Mouse (Mus musculus): Measurements from ENCODE around the gene Sertad1. TPM values are rescaled to one million over a fixed set of nuclear protein-coding genes. Genes with fewer than 3 reads are reported as not detected.
A peak's percentile ranks its signal among the peaks of the same experiment; 100 is the strongest.

Gene Sertad1
- total and polyA plus RNA-seq, 2 experiments from 2014 or later: 7.7 to 9.4 TPM

DNA sequence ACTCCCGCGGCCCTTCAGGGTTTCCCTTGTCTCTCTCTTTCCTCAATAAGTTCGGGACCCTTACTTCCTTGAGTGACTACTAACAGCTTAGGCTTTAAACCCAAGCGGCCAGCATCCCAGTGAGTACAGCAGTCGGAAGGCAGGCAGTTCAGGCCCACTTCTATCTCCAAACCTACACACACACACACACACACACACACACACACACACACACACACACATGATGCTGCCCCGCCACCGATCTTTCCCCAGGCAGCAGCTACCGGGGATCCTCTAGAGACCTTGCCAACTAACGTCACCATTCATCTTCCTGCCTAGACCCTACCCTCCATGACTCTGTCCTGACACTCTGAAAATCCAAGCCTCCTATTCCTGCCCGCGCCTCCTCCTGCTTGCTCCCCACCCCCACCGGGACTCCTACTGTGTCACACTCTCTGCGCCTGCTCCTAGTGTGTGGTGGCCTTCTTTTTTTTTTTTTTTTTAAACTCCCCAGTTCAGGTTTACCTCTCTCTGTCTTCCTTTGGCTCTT lies 1.1 kb downstream of the Sertad1 start:
- peak overlapping the region; percentile 55 for H3K4me2 ChIP-seq (ENCODE audit: low read depth, low read length)
- 4% methylated on average over 13 of the region's 13 CpGs for WGBS
- H3K9me3 ChIP-seq (ENCODE audit: low read length): no peaks in the 10 kb centered on the region
- H3K27me3 ChIP-seq (ENCODE audit: insufficient read depth, low read length): no peaks in the 10 kb centered on the region
- H3K4me3 ChIP-seq (ENCODE audit: low read length): peak overlapping the region; percentile 78
- peak overlapping the region; percentile 89 for H3K9ac ChIP-seq (replicated peaks; ENCODE audit: low read length)
- peak overlapping the region; percentile 93 for H3K27ac ChIP-seq
- no peaks in the 10 kb centered on the region for H3K36me3 ChIP-seq (ENCODE audit: insufficient read depth, low read length)
- ATAC-seq (no peak), DNase-seq (ENCODE audit: low spot score) (no peak)
- no peak for TF ChIP-seq CTCF (IDR thresholded peaks at IDR 0.05; ENCODE audit: low read depth)
- H3K4me1 ChIP-seq (ENCODE audit: insufficient read depth, low read length): no peaks in the 10 kb centered on the region; the same call in 1 of the 2 replicates

DNA sequence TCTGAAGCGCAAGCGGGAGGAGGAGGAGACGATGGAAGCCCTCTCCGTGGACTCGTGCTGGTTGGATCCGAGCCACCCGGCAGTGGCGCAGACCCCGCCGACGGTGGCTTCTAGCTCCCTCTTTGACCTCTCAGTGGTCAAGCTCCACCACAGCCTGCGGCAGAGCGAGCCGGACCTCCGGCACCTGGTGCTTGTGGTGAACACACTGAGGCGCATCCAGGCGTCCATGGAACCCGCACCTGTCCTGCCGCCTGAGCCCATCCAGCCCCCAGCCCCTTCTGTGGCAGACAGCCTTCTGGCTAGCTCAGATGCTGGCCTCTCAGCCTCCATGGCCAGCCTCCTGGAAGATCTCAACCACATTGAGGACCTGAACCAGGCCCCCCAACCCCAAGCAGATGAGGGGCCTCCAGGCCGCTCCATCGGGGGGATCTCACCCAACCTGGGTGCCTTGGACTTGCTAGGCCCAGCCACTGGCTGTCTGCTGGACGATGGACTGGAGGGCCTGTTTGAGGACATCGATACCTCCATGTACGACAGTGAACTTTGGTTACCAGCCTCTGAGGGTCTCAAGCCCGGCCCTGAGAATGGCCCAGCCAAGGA lies 2.7 kb downstream of the Sertad1 start:
- Histone ChIP-seq H3K4me3 (ENCODE audit: low read length) (no peak overlapping the region), H3K9ac (replicated peaks; ENCODE audit: low read length) (no peak overlapping the region), H3K27me3 (ENCODE audit: insufficient read depth, low read length) (no peaks in the 10 kb centered on the region), H3K27ac (no peak overlapping the region), H3K4me1 (ENCODE audit: insufficient read depth, low read length) (no peaks in the 10 kb centered on the region; the same call in 1 of the 2 replicates), H3K36me3 (ENCODE audit: insufficient read depth, low read length) (no peaks in the 10 kb centered on the region), H3K9me3 (ENCODE audit: low read length) (no peaks in the 10 kb centered on the region), H3K4me2 (ENCODE audit: low read depth, low read length) (no peak overlapping the region)
- WGBS: 88% methylated on average over 25 of the region's 25 CpGs
- ATAC-seq: no peak
- no peak for DNase-seq (ENCODE audit: low spot score)
- TF ChIP-seq CTCF (IDR thresholded peaks at IDR 0.05; ENCODE audit: low read depth): no peak

DNA sequence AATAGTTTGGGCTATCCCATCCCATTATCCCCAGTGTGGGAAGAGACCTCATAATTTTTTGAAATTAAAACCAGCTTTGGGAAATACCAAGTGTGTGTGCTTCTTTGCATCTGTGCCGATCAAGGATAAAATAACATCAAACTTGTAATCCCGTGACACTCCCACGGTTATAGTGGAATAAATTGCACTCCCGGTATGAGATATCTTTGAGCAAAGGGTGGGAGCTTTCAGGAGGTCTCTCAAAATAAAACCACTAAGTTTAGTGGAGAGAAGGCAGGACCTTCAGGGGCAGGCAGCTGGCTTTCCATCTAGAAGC lies 3.5 kb downstream of the Sertad1 start:
- 51% methylated on average over 4 of the region's 4 CpGs for WGBS
- Histone ChIP-seq H3K36me3 (ENCODE audit: insufficient read depth, low read length) (no peaks in the 10 kb centered on the region), H3K9ac (replicated peaks; ENCODE audit: low read length) (peak overlapping the region; percentile 30; the same call in 1 of the 2 replicates), H3K4me3 (ENCODE audit: low read length) (peak overlapping the region; percentile 23), H3K27ac (peak overlapping the region; percentile 42), H3K9me3 (ENCODE audit: low read length) (no peaks in the 10 kb centered on the region), H3K4me1 (ENCODE audit: insufficient read depth, low read length) (no peaks in the 10 kb centered on the region; the same call in 1 of the 2 replicates), H3K27me3 (ENCODE audit: insufficient read depth, low read length) (no peaks in the 10 kb centered on the region), H3K4me2 (ENCODE audit: low read depth, low read length) (peak overlapping the region; percentile 51)
- TF ChIP-seq CTCF (IDR thresholded peaks at IDR 0.05; ENCODE audit: low read depth): no peak
- no peak for ATAC-seq
- no peak for DNase-seq (ENCODE audit: low spot score)

DNA sequence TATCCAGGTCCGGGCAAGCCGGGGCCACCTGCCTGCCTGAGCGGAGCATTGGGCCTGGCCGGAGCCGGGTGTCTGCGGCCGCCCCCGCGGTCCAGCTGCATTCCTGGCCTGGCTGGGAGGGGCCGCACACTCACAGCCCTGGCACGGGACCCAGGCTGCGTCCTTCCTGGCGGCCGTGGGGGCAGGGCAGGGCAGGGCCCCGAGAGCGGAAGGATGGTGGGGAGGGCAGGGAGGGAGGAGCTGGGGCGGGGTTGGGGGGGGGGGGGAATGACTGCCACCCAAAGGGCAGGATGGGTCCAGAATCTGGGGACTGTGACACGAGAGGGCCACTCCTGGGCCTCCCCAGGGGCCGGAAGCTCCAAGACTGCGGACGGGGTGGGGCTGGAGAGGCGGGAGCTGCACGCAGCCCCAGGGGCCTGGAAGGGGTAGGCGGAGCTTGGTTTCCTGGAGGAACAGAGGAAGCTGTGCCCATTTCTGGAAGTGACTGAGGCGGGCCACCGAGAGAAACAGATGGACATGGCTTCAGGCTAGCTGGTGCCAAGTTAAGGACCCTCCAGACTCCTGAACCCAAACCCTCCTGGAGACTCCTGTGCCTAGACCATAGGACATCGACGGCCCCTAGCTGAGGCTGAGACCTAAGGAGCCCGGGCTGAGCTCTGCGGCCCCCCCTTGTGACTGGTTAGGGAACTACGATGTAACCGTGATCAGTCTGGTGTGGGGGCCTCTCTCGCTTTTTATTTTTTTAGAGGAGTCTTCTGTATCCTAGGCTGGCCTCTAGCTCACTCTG lies 4.0 kb downstream of the Sertad1 start:
- ATAC-seq (peak; percentile 22; the same call in 1 of the 2 replicates), DNase-seq (ENCODE audit: low spot score) (peak; percentile 67)
- 4% methylated on average over 30 of the region's 33 CpGs for WGBS
- no peaks in the 10 kb centered on the region for H3K27me3 ChIP-seq (ENCODE audit: insufficient read depth, low read length)
- H3K4me3 ChIP-seq (ENCODE audit: low read length): peak overlapping the region; percentile 23
- peak overlapping the region; percentile 51 for H3K4me2 ChIP-seq (ENCODE audit: low read depth, low read length)
- H3K4me1 ChIP-seq (ENCODE audit: insufficient read depth, low read length): no peaks in the 10 kb centered on the region; the same call in 1 of the 2 replicates
- H3K9ac ChIP-seq (replicated peaks; ENCODE audit: low read length): peak overlapping the region; percentile 30; the same call in 1 of the 2 replicates
- H3K9me3 ChIP-seq (ENCODE audit: low read length): no peaks in the 10 kb centered on the region
- no peaks in the 10 kb centered on the region for H3K36me3 ChIP-seq (ENCODE audit: insufficient read depth, low read length)
- H3K27ac ChIP-seq: peak overlapping the region; percentile 42
- TF ChIP-seq CTCF (IDR thresholded peaks at IDR 0.05; ENCODE audit: low read depth): peak; percentile 57

DNA sequence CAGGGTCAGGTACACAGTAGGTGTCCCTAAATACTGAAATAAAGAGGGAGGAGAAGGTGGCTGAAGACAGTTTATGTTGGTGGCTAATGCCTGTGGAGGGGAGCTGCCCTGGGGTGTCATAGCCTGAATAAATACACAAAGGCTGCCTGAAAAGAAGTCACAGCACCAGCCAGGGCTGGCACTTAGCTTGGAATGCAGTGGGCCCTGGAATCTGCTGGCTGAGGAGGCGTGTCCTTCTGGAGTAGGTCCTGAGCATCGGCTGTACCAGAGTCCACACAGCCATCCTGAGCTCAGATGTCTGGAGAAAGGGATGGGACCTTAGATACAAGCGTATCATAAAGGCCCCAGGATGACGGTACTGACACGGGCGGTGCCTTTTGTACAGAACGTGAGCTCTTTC lies 5.1 kb downstream of the Sertad1 start:
- DNase-seq (ENCODE audit: low spot score): no peak
- 71% methylated on average over 7 of the region's 7 CpGs for WGBS

DNA sequence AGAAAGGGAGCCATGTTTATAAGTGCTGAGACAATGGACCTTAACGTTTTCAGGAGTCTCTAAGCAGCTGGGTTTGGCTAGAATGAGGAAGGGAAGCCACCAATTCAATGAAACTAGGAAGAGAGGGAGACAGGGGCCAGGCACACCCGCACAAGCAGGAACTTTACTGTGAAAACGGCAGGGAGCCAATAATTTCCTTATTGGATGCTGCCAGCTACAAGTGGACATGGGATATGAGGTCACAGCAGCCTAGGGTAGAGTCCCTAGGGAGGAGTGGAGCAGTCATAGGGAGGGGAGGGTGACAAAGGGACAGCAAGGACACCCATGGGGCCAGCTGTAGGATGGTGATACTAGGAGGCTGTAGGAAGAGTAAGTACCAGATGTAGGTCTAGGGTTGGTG lies 6.3 kb downstream of the Sertad1 start:
- no peaks in the 10 kb centered on the region for H3K4me1 ChIP-seq (ENCODE audit: insufficient read depth, low read length)
- no peak overlapping the region for H3K9ac ChIP-seq (replicated peaks; ENCODE audit: low read length)
- no peak for DNase-seq (ENCODE audit: low spot score)
- no peak for TF ChIP-seq CTCF (IDR thresholded peaks at IDR 0.05; ENCODE audit: low read depth)
- no peak overlapping the region for H3K4me2 ChIP-seq (ENCODE audit: low read depth, low read length)
- H3K36me3 ChIP-seq (ENCODE audit: insufficient read depth, low read length): no peaks in the 10 kb centered on the region
- H3K9me3 ChIP-seq (ENCODE audit: low read length): no peaks in the 10 kb centered on the region
- ATAC-seq: no peak
- no peak overlapping the region for H3K4me3 ChIP-seq (ENCODE audit: low read length)
- no peaks in the 10 kb centered on the region for H3K27me3 ChIP-seq (ENCODE audit: insufficient read depth, low read length)
- WGBS: 65% methylated on average over 3 of the region's 3 CpGs
- H3K27ac ChIP-seq: no peak overlapping the region

More for the DNA sequence above, 5.1 kb downstream of the Sertad1 start:
- H3K4me2 ChIP-seq (ENCODE audit: low read depth, low read length): no peak overlapping the region
- no peaks in the 10 kb centered on the region for H3K36me3 ChIP-seq (ENCODE audit: insufficient read depth, low read length)
- no peaks in the 10 kb centered on the region; the same call in 1 of the 2 replicates for H3K4me1 ChIP-seq (ENCODE audit: insufficient read depth, low read length)
- TF ChIP-seq CTCF (IDR thresholded peaks at IDR 0.05; ENCODE audit: low read depth): no peak
- no peaks in the 10 kb centered on the region for H3K9me3 ChIP-seq (ENCODE audit: low read length)
- no peaks in the 10 kb centered on the region for H3K27me3 ChIP-seq (ENCODE audit: insufficient read depth, low read length)
- H3K27ac ChIP-seq: no peak overlapping the region
- no peak overlapping the region for H3K4me3 ChIP-seq (ENCODE audit: low read length)
- ATAC-seq: no peak
- H3K9ac ChIP-seq (replicated peaks; ENCODE audit: low read length): no peak overlapping the region
